Comparison of ENCODE assay signal across 15 mouse cellular contexts in genomic region chr9:30525086-30525485, GRCm38 (mm10).
"Had no signal": no experiment of that assay in that cellular context is flagged by ENCODE, and none has a peak within 500 bp of the region (broad histone marks: within the 10 kb centered on the region; RNA-seq: fewer than 3 reads in every experiment).

No protein-coding gene starts in this region.

- H3K4me2 ChIP-seq: limb, embryonic 12.5 days; liver, embryonic 13.5 days; lung, embryonic 15.5 days; midbrain, embryonic 12.5 days; neural tube, embryonic 15.5 days had no signal

- ATAC-seq: liver, postnatal 0 days had no signal

- H3K27me3 ChIP-seq: limb, embryonic 12.5 days; liver, embryonic 13.5 days; lung, embryonic 15.5 days; midbrain, embryonic 12.5 days; neural tube, embryonic 15.5 days had no signal

- H3K9ac ChIP-seq: limb, embryonic 12.5 days; liver, embryonic 13.5 days; liver, postnatal 0 days; lung, embryonic 15.5 days; midbrain, embryonic 12.5 days; neural tube, embryonic 15.5 days had no signal

- H3K4me3 ChIP-seq: limb, embryonic 12.5 days; liver, embryonic 13.5 days; lung, embryonic 15.5 days; midbrain, embryonic 12.5 days; neural tube, embryonic 15.5 days had no signal

- H3K4me1 ChIP-seq: liver, embryonic 13.5 days; lung, embryonic 15.5 days had no signal

- H3K36me3 ChIP-seq: limb, embryonic 12.5 days; liver, embryonic 13.5 days; lung, embryonic 15.5 days; midbrain, embryonic 12.5 days; neural tube, embryonic 15.5 days had no signal

- H3K9me3 ChIP-seq: limb, embryonic 12.5 days; liver, embryonic 13.5 days; lung, embryonic 15.5 days; midbrain, embryonic 12.5 days; neural tube, embryonic 15.5 days had no signal

- DNase-seq: kidney, postnatal 36 days; liver; liver, embryonic 13.5 days; liver, postnatal 0 days; lung, postnatal 14 days; retina, postnatal 1 day; right cerebral cortex, postnatal 4 days; spleen, adult 18-20 months; thymus, adult 18-20 months; thymus, postnatal 14 days had no signal

- H3K27ac ChIP-seq: limb, embryonic 12.5 days; liver, embryonic 13.5 days; lung, embryonic 15.5 days; macrophage; midbrain, embryonic 12.5 days; neural tube, embryonic 15.5 days had no signal
